Comparison of ENCODE assay signal across 8 mouse cellular contexts in the genomic region with DNA sequence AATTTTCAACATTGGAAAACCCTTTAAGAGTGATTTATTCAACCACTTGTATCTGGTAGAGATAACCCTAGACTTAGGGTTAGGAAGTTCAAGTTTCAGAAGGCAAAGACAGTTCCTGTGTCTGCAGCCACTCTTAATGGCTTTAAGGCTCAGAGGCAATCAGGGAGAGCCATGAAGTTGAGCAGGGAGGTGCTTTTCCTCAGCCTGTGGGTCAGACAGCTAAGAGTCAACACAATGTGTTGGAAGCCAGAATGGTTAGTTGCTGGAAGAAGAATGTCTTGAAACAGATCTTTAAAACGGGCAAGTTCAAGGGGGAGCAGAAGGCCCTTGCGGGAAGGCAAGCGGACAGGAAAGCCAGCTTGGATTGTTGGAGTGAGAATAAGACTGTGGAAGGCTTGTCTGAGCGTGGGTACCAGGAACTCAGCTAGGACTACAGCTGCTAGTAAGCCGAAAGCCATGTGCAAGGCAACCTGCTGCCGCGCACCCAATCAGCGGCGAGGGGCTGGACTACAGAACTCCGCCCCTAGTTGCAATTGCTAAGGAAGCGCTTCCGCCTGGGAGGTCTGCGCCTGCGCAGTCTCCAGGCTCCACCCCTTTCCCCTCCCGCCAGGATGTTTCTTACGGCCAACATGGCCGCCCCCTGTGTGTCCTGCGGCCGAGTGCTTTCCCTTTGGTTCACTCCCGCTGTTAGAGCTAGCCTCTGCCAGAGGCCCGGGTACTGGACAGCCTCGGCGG. TPM values are rescaled to one million over a fixed set of nuclear protein-coding genes. Genes with fewer than 3 reads are reported as not detected.
DNase-seq lines count a peak whose midpoint lies in the region; ATAC-seq and TF ChIP-seq lines count a peak whose summit lies in the region.

A gene (plus strand): TSS at position 571 of the 735 bp plus-strand sequence.

- no peaks in the 10 kb centered on the region for H3K36me3 ChIP-seq in hindbrain, postnatal 0 days (ENCODE audit: insufficient read depth, low read length)

- H3K9ac ChIP-seq in hindbrain, postnatal 0 days (replicated peaks; ENCODE audit: low read length) = peak within 1 kb of the TSS; percentile 75

- H3K27ac ChIP-seq in gastrocnemius, adult 2 months = peak within 1 kb of the TSS; percentile 90
- peak within 1 kb of the TSS; percentile 76 for H3K27ac ChIP-seq in hindbrain, postnatal 0 days
- peak within 1 kb of the TSS; percentile 83 for H3K27ac ChIP-seq in left cerebral cortex, adult 2 months

- no peaks in the 10 kb centered on the region for H3K9me3 ChIP-seq in hindbrain, postnatal 0 days (ENCODE audit: low read length)

- DNase-seq in ZHBTc4 (ENCODE audit: low read depth, low spot score) = peak; percentile 99
- peak; percentile 98 for DNase-seq in gastrocnemius, adult 2 months
- peak; percentile 98 for DNase-seq in hindbrain, postnatal 0 days (ENCODE audit: low spot score)
- DNase-seq in left cerebral cortex, adult 2 months (ENCODE audit: extremely low spot score in 1 of 2, low spot score in 2 of 2) = peak; percentile 96 to 97
- peak; percentile 96 for DNase-seq in right cerebral cortex, adult 2 months (ENCODE audit: low spot score in 2 of 2)
- DNase-seq in urinary bladder, postnatal 14 days (ENCODE audit: low spot score) = peak; percentile 98

- H3K4me2 ChIP-seq in hindbrain, postnatal 0 days (ENCODE audit: low read depth, low read length) = peak within 1 kb of the TSS; percentile 56

- no peaks in the 10 kb centered on the region for H3K4me1 ChIP-seq in hindbrain, postnatal 0 days (ENCODE audit: insufficient read depth, low read length)

- peak within 1 kb of the TSS; percentile 96 for H3K4me3 ChIP-seq in gastrocnemius, adult 2 months
- H3K4me3 ChIP-seq in hindbrain, postnatal 0 days (ENCODE audit: low read length) = peak within 1 kb of the TSS; percentile 97
- H3K4me3 ChIP-seq in left cerebral cortex, adult 2 months = peak within 1 kb of the TSS; percentile 95

- H3K27me3 ChIP-seq in hindbrain, postnatal 0 days (ENCODE audit: insufficient read depth, low read length) = no peaks in the 10 kb centered on the region

- ATAC-seq in common myeloid progenitor, adult 5-6 weeks (replicated peaks; ENCODE audit: low read depth, poor library complexity, severe bottlenecking) = peak; percentile 99
- peak; percentile 100 for ATAC-seq in hindbrain, postnatal 0 days
- ATAC-seq in megakaryocyte, adult 5-6 weeks (ENCODE audit: poor library complexity, severe bottlenecking) = peak; percentile 99

- intact Hi-C loops in gastrocnemius, adult 2 months (cut with DNase I) = no loop called here
- intact Hi-C loops in left cerebral cortex, adult 2 months (cut with DNase I) = no loop called here

- 2% methylated on average over 23 of the region's 23 CpGs for WGBS in hindbrain, postnatal 0 days

- TF ChIP-seq CTCF in gastrocnemius, adult 2 months (IDR thresholded peaks at IDR 0.05) = no peak
- TF ChIP-seq CTCF in hindbrain, postnatal 0 days (IDR thresholded peaks at IDR 0.05; ENCODE audit: low read depth) = peak; percentile 28; the same call in 1 of the 2 replicates
- TF ChIP-seq CTCF in left cerebral cortex, adult 2 months (IDR thresholded peaks at IDR 0.05) = no peak; the same call in 1 of the 2 replicates

RNA-seq across cellular contexts. Expression of the gene that starts here (rescaled TPM):
- total RNA-seq in common myeloid progenitor, adult 5-6 weeks (2017) = 74.1 and 93.7 TPM in 2 replicates
- total RNA-seq in gastrocnemius, adult 2 months (2021) = 10 to 100 TPM; 43.6 to 59.1 TPM
- 21.2 and 27.8 TPM in 2 replicates for total RNA-seq in hindbrain, postnatal 0 days (2014; rRNA removed)
- 33.6 and 36.9 TPM in 2 replicates for polyA plus RNA-seq in hindbrain, postnatal 0 days (2015; fragmentation: Nextera tagmentation; extraction: Ambion mirVana)
- total RNA-seq in left cerebral cortex, adult 2 months (2021) = 10 to 100 TPM; 42.0 to 42.3 TPM
- total RNA-seq in megakaryocyte, adult 5-6 weeks (2015) = 34.0 and 42.5 TPM in 2 replicates
- total RNA-seq in megakaryocyte, adult 5-6 weeks (2017) = 57.1 and 65.6 TPM in 2 replicates

Comparison
In these comparisons a context has a peak if more than half of its experiments do, and no peak if none do; other contexts are left out.
1. Peak in every context shown above with its lines: DNase-seq, ATAC-seq, H3K4me3 ChIP-seq and H3K27ac ChIP-seq.